ENCODE assay signal across 12 mouse cellular contexts in the genomic region with DNA sequence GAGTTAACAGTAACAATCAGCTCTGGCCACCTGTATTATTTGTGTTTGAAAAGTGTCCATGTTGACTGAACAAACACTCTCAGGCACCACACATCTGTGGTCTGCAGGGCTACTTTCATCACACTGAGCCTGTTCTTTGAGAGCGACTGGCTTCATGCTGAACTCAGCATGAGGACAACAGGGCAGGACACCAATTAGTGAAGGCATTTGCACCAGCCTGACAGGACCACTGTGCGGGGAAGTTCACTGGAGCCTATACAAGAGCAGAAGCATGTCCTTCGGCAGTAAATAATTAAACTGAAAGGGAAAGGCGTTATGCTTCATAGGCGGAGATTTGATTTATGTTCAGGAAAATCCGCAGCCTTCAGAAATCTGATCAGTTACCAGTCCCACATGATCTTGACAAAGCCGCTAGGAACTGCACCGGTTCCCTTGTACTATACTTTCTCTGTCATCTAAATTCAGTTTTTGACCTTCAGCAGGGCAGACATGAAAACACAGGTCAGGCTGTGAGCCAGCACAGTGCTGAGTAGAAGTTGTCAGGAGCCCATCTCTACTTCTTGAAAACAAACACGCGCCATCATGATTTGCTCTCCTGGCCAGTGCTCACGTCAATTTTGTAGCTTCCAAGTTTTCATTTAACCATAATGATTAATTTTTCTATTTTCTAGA.
DNase-seq lines count a peak whose midpoint lies in the region; ATAC-seq and TF ChIP-seq lines count a peak whose summit lies in the region.
"Had no signal": no experiment of that assay in that cellular context is flagged by ENCODE, and none has a peak within 500 bp of the region (broad histone marks: within the 10 kb centered on the region; RNA-seq: fewer than 3 reads in every experiment).

No protein-coding gene starts in this region.

- intact Hi-C loops in gastrocnemius, adult 2 months (cut with DNase I): no loop called here

- peak overlapping the region; percentile 29 for H3K4me3 ChIP-seq in gastrocnemius, adult 2 months
- H3K4me3 ChIP-seq in midbrain, embryonic 14.5 days (replicated peaks; ENCODE audit: low read depth, low read length): no peak overlapping the region
- no peak overlapping the region for H3K4me3 ChIP-seq in cerebellum, adult 2 months (replicated peaks; ENCODE audit: insufficient read depth, low read depth, low read length)
- H3K4me3 ChIP-seq: left cerebral cortex, adult 2 months had no signal

- TF ChIP-seq POLR2A in cerebellum, adult 2 months (IDR thresholded peaks at IDR 0.05; ENCODE audit: borderline replicate concordance, insufficient read depth, low read length): no peak

- H3K27me3 ChIP-seq in midbrain, embryonic 14.5 days (ENCODE audit: control insufficient read depth, insufficient read depth, low read length): no peaks in the 10 kb centered on the region
- H3K27me3 ChIP-seq in cerebellum, adult 2 months (ENCODE audit: control insufficient read depth, insufficient read depth, low read length): no peaks in the 10 kb centered on the region

- DNase-seq in gastrocnemius, adult 2 months: peak; percentile 14
- DNase-seq in gastrocnemius, adult 8-10 months (ENCODE audit: low spot score in 2 of 2): no peak
- peak; percentile 35 for DNase-seq in embryo, embryonic 10 days (ENCODE audit: low spot score)
- peak; percentile 7 to 20 for DNase-seq in kidney, adult 8-10 months
- peak; percentile 15 for DNase-seq in midbrain, embryonic 14.5 days
- no peak for DNase-seq in layer of hippocampus, adult 8-10 months (ENCODE audit: low spot score in 2 of 2)
- DNase-seq in cerebellum, adult 2 months: no peak
- DNase-seq in cerebellum, adult 18-20 months: no peak
- DNase-seq: B cell, adult 2 months; lung, adult 2 months; right cerebral cortex, adult 18-20 months had no signal

- no peak overlapping the region for H3K27ac ChIP-seq in gastrocnemius, adult 2 months
- no peak overlapping the region for H3K27ac ChIP-seq in midbrain, embryonic 14.5 days (replicated peaks; ENCODE audit: low read depth, low read length)
- H3K27ac ChIP-seq in cerebellum, adult 2 months (ENCODE audit: insufficient read depth, low read length): no peak overlapping the region
- H3K27ac ChIP-seq: left cerebral cortex, adult 2 months had no signal

- 61% methylated on average over 11 of the region's 11 CpGs for WGBS in midbrain, embryonic 14.5 days
- WGBS in cerebellum, adult 2 months: 80% methylated on average over 11 of the region's 11 CpGs

- no peak for ATAC-seq in midbrain, embryonic 14.5 days (ENCODE audit: low FRiP score, low TSS enrichment)

- TF ChIP-seq CTCF in gastrocnemius, adult 2 months (IDR thresholded peaks at IDR 0.05): no peak
- no peak for TF ChIP-seq CTCF in cerebellum, adult 2 months (IDR thresholded peaks at IDR 0.05; ENCODE audit: borderline replicate concordance, insufficient read depth, low read depth, low read length)

- no peaks in the 10 kb centered on the region for H3K4me1 ChIP-seq in midbrain, embryonic 14.5 days (ENCODE audit: control insufficient read depth, insufficient read depth, low read length)
- H3K4me1 ChIP-seq in cerebellum, adult 2 months (ENCODE audit: control insufficient read depth, insufficient read depth, low read length): peaks cover 6% of the 10 kb centered on the region

- no peaks in the 10 kb centered on the region for H3K36me3 ChIP-seq in midbrain, embryonic 14.5 days (ENCODE audit: control insufficient read depth, insufficient read depth, low read length)

- no peak overlapping the region for H3K4me2 ChIP-seq in midbrain, embryonic 14.5 days (ENCODE audit: low read length)

- H3K9ac ChIP-seq in midbrain, embryonic 14.5 days (replicated peaks; ENCODE audit: low read length): no peak overlapping the region

- H3K9me3 ChIP-seq in midbrain, embryonic 14.5 days (ENCODE audit: control insufficient read depth, low read length): no peaks in the 10 kb centered on the region

Comparison
In these comparisons a context has a peak if more than half of its experiments do, and no peak if none do; other contexts are left out.
1. DNase-seq: peak in gastrocnemius, adult 2 months (single experiment), embryo, embryonic 10 days (single experiment), kidney, adult 8-10 months (2 of 2) and midbrain, embryonic 14.5 days (single experiment); none in gastrocnemius, adult 8-10 months (0 of 2), layer of hippocampus, adult 8-10 months (0 of 2), cerebellum, adult 2 months (0 of 2) and cerebellum, adult 18-20 months (0 of 2).